Mouse (Mus musculus) CH12.LX (cell line): ENCODE data around the gene Unc80. TPM values are rescaled to one million over a fixed set of nuclear protein-coding genes. Genes with fewer than 3 reads are reported as not detected.

Experiments
- DNase-seq: peaks from one replicate; pipeline ENCODE4 v3.0.0-alpha.2; 2013; ENCODE audit errors: extremely low read depth
- H3K27ac ChIP-seq: 2 replicates; pipeline ENCODE4 v1.5.1; 2012; ENCODE audit warnings: low read depth, mild to moderate bottlenecking, control low read depth, moderate library complexity; ENCODE audit not compliant: insufficient read depth
- H3K27me3 ChIP-seq: replicated peaks from 2 replicates; pipeline ENCODE3; 2012; ENCODE audit warnings: inconsistent platforms
- H3K36me3 ChIP-seq, 2 experiments: replicated peaks in 1 of 2; 2 replicates each; pipeline versions ENCODE3 to v1.6.1; 2012; ENCODE audit warnings: inconsistent platforms in 1 of 2, low read length in 1 of 2, mild to moderate bottlenecking in 1 of 2, mixed read lengths in 1 of 2, moderate library complexity in 1 of 2; ENCODE audit not compliant: control insufficient read depth in 1 of 2, insufficient read depth in 1 of 2
- H3K4me1 ChIP-seq, 2 experiments: 2 replicates each; pipeline ENCODE4 v1.6.1; 2012; ENCODE audit warnings: inconsistent platforms in 1 of 2, moderate library complexity in 1 of 2; ENCODE audit not compliant: insufficient read depth in 2 of 2, control insufficient read depth in 1 of 2
- H3K4me2 ChIP-seq: 2 replicates; pipeline ENCODE4 v1.6.1; 2012; ENCODE audit warnings: low read depth, mild to moderate bottlenecking, control low read depth; ENCODE audit not compliant: poor library complexity, insufficient read depth, severe bottlenecking
- H3K4me3 ChIP-seq, 3 experiments: fragments of 150-350 bp in 1 of 3; sonication (generic) in 1 of 3; replicated peaks in 1 of 3; 2 replicates each; pipeline versions ENCODE3 to v1.5.1; 2011 to 2012; ENCODE audit warnings: low read depth in 2 of 3, low read length in 2 of 3, mild to moderate bottlenecking in 2 of 3, moderate library complexity in 2 of 3, control low read depth in 1 of 3, improper control_type of control experiment in 1 of 3, inconsistent platforms in 1 of 3, mixed read lengths in 1 of 3; ENCODE audit not compliant: poor library complexity in 1 of 3
- H3K79me2 ChIP-seq: replicated peaks from 2 replicates; pipeline ENCODE4 v1.6.1; 2012; ENCODE audit warnings: mild to moderate bottlenecking, moderate library complexity; ENCODE audit not compliant: control insufficient read depth, poor library complexity, insufficient read depth, severe bottlenecking; ENCODE audit errors: extremely low read depth
- H3K9ac ChIP-seq: 2 replicates; pipeline ENCODE4 v1.6.1; 2012; ENCODE audit warnings: low read depth, mild to moderate bottlenecking, control low read depth, moderate library complexity; ENCODE audit not compliant: insufficient read depth
- H3K9me3 ChIP-seq: replicated peaks from 2 replicates; pipeline ENCODE3; 2012; ENCODE audit warnings: low read length, inconsistent platforms, mixed read lengths
- BHLHE40 ChIP-seq: IDR thresholded peaks from 2 replicates; pipeline ENCODE4 v1.6.1; 2011; ENCODE audit warnings: mild to moderate bottlenecking, low read depth, low read length, improper control_type of control experiment
- CHD2 ChIP-seq: IDR thresholded peaks from 2 replicates; pipeline ENCODE4 v1.6.1; 2011; ENCODE audit warnings: low read length, improper control_type of control experiment
- CTCF ChIP-seq, 2 experiments: IDR thresholded peaks in 1 of 2; conservative IDR thresholded peaks in 1 of 2; 2 replicates each; pipeline ENCODE4 v1.5.1; 2011 to 2012; ENCODE audit warnings: low read depth in 2 of 2, low read length in 2 of 2, improper control_type of control experiment in 1 of 2, inconsistent platforms in 1 of 2, mild to moderate bottlenecking in 1 of 2, moderate library complexity in 1 of 2
- E2F4 ChIP-seq: IDR thresholded peaks from 2 replicates; pipeline ENCODE4 v1.6.1; 2011; ENCODE audit warnings: low read depth, low read length, improper control_type of control experiment; ENCODE audit not compliant: insufficient replicate concordance
- EP300 ChIP-seq: IDR thresholded peaks from 2 replicates; pipeline ENCODE4 v1.6.1; 2011; ENCODE audit warnings: low read length, improper control_type of control experiment
- GABPA ChIP-seq: IDR thresholded peaks from 2 replicates; pipeline ENCODE4 v1.6.1; 2012; ENCODE audit warnings: low read depth, low read length, improper control_type of control experiment, inconsistent platforms; ENCODE audit not compliant: insufficient replicate concordance
- HCFC1 ChIP-seq: IDR thresholded peaks from 2 replicates; pipeline ENCODE4 v1.6.1; 2012; ENCODE audit warnings: low read depth, mild to moderate bottlenecking, inconsistent platforms, low read length, improper control_type of control experiment
- JUND ChIP-seq: conservative IDR thresholded peaks from 2 replicates; pipeline ENCODE4 v1.6.1; 2011; ENCODE audit warnings: low read depth, low read length, improper control_type of control experiment
- KAT2A ChIP-seq: IDR thresholded peaks from 2 replicates; pipeline ENCODE4 v1.6.1; 2012; ENCODE audit warnings: low read length, improper control_type of control experiment, inconsistent platforms; ENCODE audit not compliant: insufficient replicate concordance
- MAZ ChIP-seq: IDR thresholded peaks from 2 replicates; pipeline ENCODE4 v1.6.1; 2012; ENCODE audit warnings: low read depth, mild to moderate bottlenecking, inconsistent platforms, low read length, improper control_type of control experiment, moderate library complexity
- MEF2A ChIP-seq: IDR thresholded peaks from 2 replicates; pipeline ENCODE4 v1.6.1; 2014; ENCODE audit warnings: low read depth, mild to moderate bottlenecking, inconsistent platforms, low read length, improper control_type of control experiment, borderline replicate concordance
- NELFE ChIP-seq: IDR thresholded peaks from 2 replicates; pipeline ENCODE4 v1.6.1; 2011; ENCODE audit warnings: low read depth, low read length, improper control_type of control experiment
- NRF1 ChIP-seq: IDR thresholded peaks from 2 replicates; pipeline ENCODE4 v1.6.1; 2014; ENCODE audit warnings: low read depth, mild to moderate bottlenecking, inconsistent platforms, low read length, improper control_type of control experiment, moderate library complexity
- POLR2A ChIP-seq: IDR thresholded peaks from 2 replicates; pipeline ENCODE4 v1.6.1; 2011; ENCODE audit warnings: low read depth, mild to moderate bottlenecking, improper control_type of control experiment, low read length
- POLR2AphosphoS2 ChIP-seq: IDR thresholded peaks from 2 replicates; pipeline ENCODE4 v1.6.1; 2011; ENCODE audit warnings: low read depth, low read length, improper control_type of control experiment
- SIN3A ChIP-seq: IDR thresholded peaks from 2 replicates; pipeline ENCODE4 v1.6.1; 2012; ENCODE audit warnings: low read length, improper control_type of control experiment, inconsistent platforms
- SMC3 ChIP-seq: IDR thresholded peaks from 2 replicates; pipeline ENCODE4 v1.6.1; 2011; ENCODE audit warnings: low read depth, low read length, improper control_type of control experiment
- TCF12 ChIP-seq: IDR thresholded peaks from 2 replicates; pipeline ENCODE4 v1.6.1; 2014; ENCODE audit warnings: low read depth, mild to moderate bottlenecking, inconsistent platforms, low read length, improper control_type of control experiment
- USF1 ChIP-seq: IDR thresholded peaks from 2 replicates; pipeline ENCODE4 v1.6.1; 2014; ENCODE audit warnings: low read depth, mild to moderate bottlenecking, inconsistent platforms, low read length, improper control_type of control experiment
- ZC3H11A ChIP-seq: IDR thresholded peaks from 2 replicates; pipeline ENCODE4 v1.6.1; 2012; ENCODE audit warnings: low read depth, mild to moderate bottlenecking, inconsistent platforms, low read length, improper control_type of control experiment
- ZMIZ1 ChIP-seq: IDR thresholded peaks from 2 replicates; pipeline ENCODE4 v1.6.1; 2012; ENCODE audit warnings: low read depth, mild to moderate bottlenecking, inconsistent platforms, low read length, improper control_type of control experiment
- dilution Hi-C: fragments of 300-500 bp; cut with MboI; formaldehyde crosslinking; loops from 2 replicates; pipeline ENCODE4 v1.14.3; 2020; ENCODE audit warnings: low sequenced_read_pairs; ENCODE audit not compliant: extremely low pct_unique_long_range_greater_than_20kb, extremely low pct_ligation_motif_present
- in situ Hi-C: fragments of 300-500 bp; cut with MboI; formaldehyde crosslinking; loops from 3 replicates; pipeline ENCODE4 v1.14.3; 2019; ENCODE audit warnings: low sequenced_read_pairs, low pct_ligation_motif_present, low pct_unique_long_range_greater_than_20kb, mixed read lengths
- polyA plus RNA-seq: library from polyadenylated mRNA; unstranded; fragments of >175 nt; gene quantifications from 2 replicates; pipeline ENCODE4 v1.2.1, GENCODE M21; 2012; ENCODE audit warnings: low read depth; ENCODE audit not compliant: insufficient read length
- total RNA-seq, 2 experiments: library from RNA; depleted of rRNA; stranded (reverse); fragments of 300-350 nt in 1 of 2; fragments of >200 nt in 1 of 2; gene quantifications; 2 replicates each; pipeline ENCODE4 v1.2.3; 2012 to 2014

Gene Unc80
- total and polyA plus RNA-seq, 3 experiments, result 0.04 to 0.11 (median 0.04) TPM

DNA sequence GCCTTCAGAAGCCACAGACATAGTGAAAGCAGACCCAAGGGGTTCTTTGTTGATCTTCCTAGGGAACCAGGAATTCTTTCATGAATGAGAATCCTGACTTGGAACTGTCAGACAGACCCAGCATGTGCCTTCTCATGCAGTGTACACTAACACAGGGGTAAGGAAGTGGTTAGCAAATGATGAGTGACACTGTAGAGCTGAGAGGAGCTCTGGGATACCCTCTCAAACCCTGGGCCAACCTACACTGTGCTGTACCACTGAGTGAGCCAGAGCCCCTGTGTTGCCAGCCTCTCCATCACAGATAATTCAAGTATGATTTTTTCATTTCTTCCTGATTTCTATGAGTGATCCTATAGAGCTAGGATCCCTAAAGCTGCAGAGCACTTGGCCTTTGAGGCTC lies 37.2 kb upstream of the Unc80 start:
- Histone ChIP-seq H3K27me3 (no peaks in the 10 kb centered on the region), H3K4me2 (no peak overlapping the region), H3K9ac (no peak overlapping the region), H3K4me1 (no peaks in the 10 kb centered on the region), H3K4me3 (no peak overlapping the region), H3K79me2 (no peaks in the 10 kb centered on the region), H3K36me3 (no peaks in the 10 kb centered on the region), H3K27ac (no peak overlapping the region), H3K9me3 (no peaks in the 10 kb centered on the region)
- TF ChIP-seq SMC3 (no peak), E2F4 (no peak), CHD2 (no peak), JUND (no peak), POLR2A (no peak), SIN3A (no peak), MAZ (no peak), NELFE (no peak), GABPA (no peak), MEF2A (no peak), TCF12 (no peak), BHLHE40 (no peak), ZMIZ1 (no peak), POLR2AphosphoS2 (no peak), HCFC1 (no peak), EP300 (no peak), USF1 (no peak), KAT2A (no peak), NRF1 (no peak)
- in situ Hi-C loops, result no loop called here
- DNase-seq, result no peak
- dilution Hi-C loops, result no loop called here

- in situ Hi-C loops, result no loop called here
- dilution Hi-C loops, result no loop called here
- no peak overlapping the region for H3K4me3 ChIP-seq
Measured at GRCm38 (mm10) chr1:66431472-66431871, 36.7 kb upstream of the Unc80 start.

More at GRCm38 (mm10) chr1:66431472-66431871, 36.7 kb upstream of the Unc80 start:
- Histone ChIP-seq H3K9me3 (no peaks in the 10 kb centered on the region), H3K79me2 (no peaks in the 10 kb centered on the region), H3K27me3 (no peaks in the 10 kb centered on the region), H3K9ac (no peak overlapping the region), H3K36me3 (no peaks in the 10 kb centered on the region), H3K4me1 (no peaks in the 10 kb centered on the region), H3K4me2 (no peak overlapping the region), H3K27ac (no peak overlapping the region)
- no peak for TF ChIP-seq CTCF (conservative IDR thresholded peaks at IDR 0.05 in 1 of 2, IDR thresholded peaks at IDR 0.05 in 1 of 2; ENCODE audit: low read depth in 2 of 2, low read length in 2 of 2)
- TF ChIP-seq ZC3H11A, result no peak
- TF ChIP-seq MAZ, result no peak
- DNase-seq, result no peak
